Mouse (Mus musculus) B cell, adult (primary cell): ENCODE measurements around the gene Gm3383. TPM values are rescaled to one million over a fixed set of nuclear protein-coding genes. Genes with fewer than 3 reads are reported as not detected.

Experiments
- total RNA-seq: library from RNA; stranded (reverse); gene quantifications from 4 replicates; pipeline ENCODE4 v1.2.4, GENCODE M21; 2023; ENCODE audit not compliant: inconsistent age

The Gm3383 gene
- not detected in 4 replicates for total RNA-seq

GRCm38 (mm10) chr14:5807882-5808281 lies at the start of gene Gm3383:
TSS of gene Gm3383 (minus strand) at chr14:5807982.

GRCm38 (mm10) chr14:5830229-5830628 lies 22.4 kb upstream of the Gm3383 start, which contains the start of gene Gm3424:
TSS of gene Gm3424 (minus strand) at chr14:5830329.

DNA sequence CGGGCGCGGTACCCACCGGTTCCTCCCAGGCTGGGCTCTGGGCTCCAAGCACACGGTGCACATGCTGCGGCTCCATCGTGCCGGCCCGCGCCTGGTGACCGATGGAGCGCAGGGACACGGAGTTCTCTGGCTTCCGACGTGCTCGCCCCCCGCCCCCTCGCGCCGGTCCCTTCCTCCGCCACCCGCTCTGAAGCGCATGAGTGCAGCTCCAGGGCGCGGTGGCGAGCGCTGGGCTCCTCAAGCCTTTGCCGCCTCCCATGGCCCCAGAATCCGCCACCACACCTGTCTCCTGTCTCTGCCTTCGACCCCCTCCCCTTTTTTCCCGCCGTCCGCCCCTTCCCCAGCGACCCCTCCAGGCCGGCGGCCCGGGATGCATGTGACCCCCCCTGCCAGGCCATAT lies 66.3 kb downstream of the Gm3383 start, which contains the start of gene Gm3373:
Gene Gm3373 (minus strand): TSS at position 101 of the 400 bp plus-strand sequence.

GRCm38 (mm10) chr14:5687357-5687756 lies 120.4 kb downstream of the Gm3383 start, which contains the start of gene Gm9603:
TSS of gene Gm9603 (minus strand) at chr14:5687457.

DNA sequence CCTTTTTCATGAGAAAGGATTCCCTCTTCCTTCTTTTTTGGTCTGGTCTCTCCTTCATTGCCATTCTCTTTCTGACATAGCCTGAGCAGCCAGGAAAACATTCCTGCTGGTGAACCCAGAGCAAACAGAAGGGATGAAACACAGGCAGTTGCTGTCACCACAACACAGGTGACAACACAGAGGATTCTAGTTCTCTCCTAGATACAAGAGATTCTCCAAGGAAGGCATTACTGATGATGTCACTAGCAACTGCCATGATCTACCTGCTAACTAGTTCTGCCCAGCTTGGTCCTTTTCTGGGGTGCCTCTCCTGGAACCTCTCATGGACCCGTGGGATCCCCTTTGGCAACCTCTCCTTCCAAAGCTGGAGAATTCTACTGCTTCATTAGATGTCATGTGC lies 174.9 kb downstream of the Gm3383 start, which contains the start of gene Gm8265:
Gene Gm8265 (minus strand): TSS at position 101 of the 400 bp plus-strand sequence.

Other genes with a start within 250 kb of the Gm3383 start
- gene Gm8265, start 175.0 kb downstream of the Gm3383 start, total RNA-seq = not detected in 4 replicates
- gene Gm9603, start 120.5 kb downstream of the Gm3383 start, total RNA-seq = not detected in 4 replicates
- not detected in 4 replicates for gene Gm3373, start 66.4 kb downstream of the Gm3383 start, total RNA-seq
- not detected in 4 replicates for gene Gm3424, start 22.3 kb upstream of the Gm3383 start, total RNA-seq
- gene Gm8237, start 72.4 kb upstream of the Gm3383 start, total RNA-seq = not detected in 4 replicates
- gene Gm3248, start 153.8 kb upstream of the Gm3383 start, total RNA-seq = not detected in 4 replicates
- gene Gm3453, start 171.2 kb upstream of the Gm3383 start, total RNA-seq = not detected in 4 replicates